Mouse (Mus musculus): ENCODE results near the gene Srl. TPM values are rescaled to one million over a fixed set of nuclear protein-coding genes. Genes with fewer than 3 reads are reported as not detected.
"Not testable (repeated sequence)": the region's sequence is repeated elsewhere in the genome, so short reads cannot be mapped to it uniquely, and the experiment has no call there.

Srl gene
- polyA plus RNA-seq, 1 experiment: 7.7 TPM

GRCm38 (mm10) chr16:4555555-4555954 is 13.9 kb upstream of the Srl start:
- DNase-seq (ENCODE audit: extremely low spot score in 1 of 2, low spot score in 1 of 2): no peak

GRCm38 (mm10) chr16:4552829-4553550 is 11.4 kb upstream of the Srl start:
- DNase-seq (ENCODE audit: extremely low spot score in 1 of 2, low spot score in 1 of 2): no peak

GRCm38 (mm10) chr16:4551885-4552284 is 10.3 kb upstream of the Srl start:
- DNase-seq (ENCODE audit: extremely low spot score in 1 of 2, low spot score in 1 of 2): no peak

GRCm38 (mm10) chr16:4551056-4551455 is 9.4 kb upstream of the Srl start:
- DNase-seq (ENCODE audit: extremely low spot score in 1 of 2, low spot score in 1 of 2): peak in 1 of 2 experiments; percentile 78

GRCm38 (mm10) chr16:4548953-4549688 is 7.5 kb upstream of the Srl start:
- no peak for DNase-seq (ENCODE audit: extremely low spot score in 1 of 2, low spot score in 1 of 2)

GRCm38 (mm10) chr16:4547611-4548010 is 6.0 kb upstream of the Srl start:
- no peak for DNase-seq (ENCODE audit: extremely low spot score in 1 of 2, low spot score in 1 of 2)

- no peak for DNase-seq (ENCODE audit: extremely low spot score in 1 of 2, low spot score in 1 of 2)
These were observed 5.2 kb upstream of the Srl start for GRCm38 (mm10) chr16:4546838-4547237.

GRCm38 (mm10) chr16:4544845-4545244 is 3.2 kb upstream of the Srl start:
- no peak for DNase-seq (ENCODE audit: extremely low spot score in 1 of 2, low spot score in 1 of 2)

GRCm38 (mm10) chr16:4543266-4543665 is 1.6 kb upstream of the Srl start:
- DNase-seq (ENCODE audit: extremely low spot score in 1 of 2, low spot score in 1 of 2): no peak

- no peak for DNase-seq (ENCODE audit: extremely low spot score in 1 of 2, low spot score in 1 of 2)
These were observed 689 bp upstream of the Srl start for GRCm38 (mm10) chr16:4542236-4542774.

- DNase-seq (ENCODE audit: extremely low spot score in 1 of 2, low spot score in 1 of 2): no peak
These were observed 583 bp downstream of the Srl start for GRCm38 (mm10) chr16:4541033-4541432.

- no peak for DNase-seq (ENCODE audit: extremely low spot score in 1 of 2, low spot score in 1 of 2)
These were observed 1.4 kb downstream of the Srl start for GRCm38 (mm10) chr16:4540064-4540775.

- DNase-seq (ENCODE audit: extremely low spot score in 1 of 2, low spot score in 1 of 2): no peak
These were observed 2.1 kb downstream of the Srl start for GRCm38 (mm10) chr16:4539521-4539920.

- no peak for DNase-seq (ENCODE audit: extremely low spot score in 1 of 2, low spot score in 1 of 2)
These were observed 3.8 kb downstream of the Srl start for GRCm38 (mm10) chr16:4537616-4538358.

GRCm38 (mm10) chr16:4527373-4527772 is 14.2 kb downstream of the Srl start:
- not testable (repeated sequence) for DNase-seq (ENCODE audit: extremely low spot score in 1 of 2, low spot score in 1 of 2)

GRCm38 (mm10) chr16:4523313-4524004 is 18.2 kb downstream of the Srl start:
- no peak for DNase-seq (ENCODE audit: extremely low spot score in 1 of 2, low spot score in 1 of 2)

- no peak for DNase-seq (ENCODE audit: extremely low spot score in 1 of 2, low spot score in 1 of 2)
These were observed 18.7 kb downstream of the Srl start for GRCm38 (mm10) chr16:4522879-4523278.

GRCm38 (mm10) chr16:4521735-4522530 is 19.7 kb downstream of the Srl start:
- no peak for DNase-seq (ENCODE audit: extremely low spot score in 1 of 2, low spot score in 1 of 2)

GRCm38 (mm10) chr16:4521074-4521667 is 20.4 kb downstream of the Srl start:
- DNase-seq (ENCODE audit: extremely low spot score in 1 of 2, low spot score in 1 of 2): no peak

Data from frontal cortex, adult 2 months (tissue).